Mouse (Mus musculus) G1E (cell line): ENCODE results near the gene Derl2. TPM values are rescaled to one million over a fixed set of nuclear protein-coding genes. Genes with fewer than 3 reads are reported as not detected.
A peak's percentile ranks its signal among the peaks of the same experiment; 100 is the strongest.

Experiments used
- ATAC-seq: 2 replicates; pipeline ENCODE4 v1.8.0; 2016; ENCODE audit warnings: mild to moderate bottlenecking; ENCODE audit not compliant: insufficient number of reproducible peaks, poor library complexity, low FRiP score, severe bottlenecking; ENCODE audit errors: extremely low read depth
- DNase-seq: peaks from one replicate; pipeline ENCODE4 v3.0.0; 2012; ENCODE audit warnings: low spot score
- H3K27me3 ChIP-seq: 2 replicates; pipeline ENCODE4 v1.6.1; 2012; ENCODE audit warnings: mild to moderate bottlenecking, low read length, inconsistent platforms; ENCODE audit not compliant: insufficient read depth
- H3K36me3 ChIP-seq: replicated peaks from 2 replicates; pipeline ENCODE3; 2012; ENCODE audit warnings: mild to moderate bottlenecking, inconsistent platforms
- H3K4me1 ChIP-seq: 2 replicates; pipeline ENCODE4 v1.6.1; 2012; ENCODE audit warnings: low read depth, low read length, inconsistent platforms, mixed read lengths; ENCODE audit not compliant: insufficient read depth
- H3K4me3 ChIP-seq: 2 replicates; pipeline ENCODE4 v1.5.1; 2012; ENCODE audit warnings: low read depth, mild to moderate bottlenecking, inconsistent platforms, low read length, moderate library complexity, mixed read lengths
- H3K9me3 ChIP-seq: replicated peaks from 2 replicates; pipeline ENCODE4 v1.6.1; 2012; ENCODE audit warnings: inconsistent platforms
- CTCF ChIP-seq: IDR thresholded peaks from 2 replicates; pipeline ENCODE4 v1.5.1; 2012; ENCODE audit warnings: low read depth, low read length, inconsistent platforms, mixed read lengths
- GATA1 ChIP-seq: IDR thresholded peaks from 2 replicates; pipeline ENCODE4 v1.6.1; 2012; ENCODE audit warnings: borderline replicate concordance, low read length, inconsistent platforms, mixed read lengths
- GATA2 ChIP-seq: IDR thresholded peaks from 2 replicates; pipeline ENCODE4 v1.6.1; 2012; ENCODE audit warnings: low read depth, low read length, inconsistent platforms, borderline replicate concordance
- POLR2AphosphoS5 ChIP-seq: IDR thresholded peaks from 2 replicates; pipeline ENCODE4 v1.6.1; 2012; ENCODE audit warnings: low read depth, low read length, inconsistent platforms; ENCODE audit not compliant: insufficient replicate concordance
- TAL1 ChIP-seq: conservative IDR thresholded peaks from 2 replicates; pipeline ENCODE4 v1.6.1; 2012; ENCODE audit warnings: low read depth, low read length, inconsistent platforms, mixed read lengths
- polyA plus RNA-seq: library from polyadenylated mRNA; stranded (reverse); fragments of >175 nt; gene quantifications from 2 replicates; pipeline ENCODE4 v1.2.3, GENCODE M21; 2012
- total RNA-seq, 2 experiments: library from RNA; stranded (forward) in 1 of 2; stranded (reverse) in 1 of 2; fragments of 200-1000 nt in 1 of 2; fragments of >200 nt in 1 of 2; fragmentation: Nextera tagmentation in 1 of 2; gene quantifications; 2 replicates each; pipeline ENCODE4 v1.2.3; 2014 to 2017

The Derl2 gene
- total and polyA plus RNA-seq, 3 experiments = 18.5 to 40.6 (median 27.2) TPM

GRCm38 (mm10) chr11:70973947-70974346 is 45.7 kb downstream of the Derl2 start:
- TF ChIP-seq GATA2 (no peak), TAL1 (no peak), CTCF (peak; percentile 33), POLR2AphosphoS5 (no peak), GATA1 (no peak)
- no peak for ATAC-seq
- Histone ChIP-seq H3K27me3 (no peaks in the 10 kb centered on the region), H3K36me3 (peaks cover 74% of the 10 kb centered on the region), H3K9me3 (peaks cover 4% of the 10 kb centered on the region; the same call in 1 of the 2 replicates), H3K4me1 (peaks cover 73% of the 10 kb centered on the region), H3K4me3 (no peak overlapping the region)
- DNase-seq = no peak

DNA sequence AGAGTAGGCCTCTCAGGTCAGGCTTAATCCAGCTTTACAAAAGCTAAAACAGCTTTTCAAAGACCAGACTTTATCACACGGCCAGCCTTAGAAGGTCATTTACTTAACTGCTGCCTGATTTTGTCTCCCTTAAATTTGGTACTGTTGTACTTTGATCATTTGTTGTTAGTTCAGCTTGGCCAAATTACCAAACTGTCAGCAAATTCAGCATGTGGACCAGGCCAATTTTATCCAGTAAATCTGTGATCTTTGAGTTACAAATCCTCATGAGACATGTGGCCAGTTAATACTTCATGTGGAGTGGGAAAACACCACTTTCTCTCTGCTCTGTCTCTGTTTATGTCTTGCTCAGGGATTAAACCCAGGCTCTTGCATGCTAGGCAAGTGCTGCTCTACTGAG is 47.1 kb downstream of the Derl2 start:
- ATAC-seq (no peak), DNase-seq (no peak)
- TF ChIP-seq CTCF = no peak
- no peak for TF ChIP-seq POLR2AphosphoS5
- TF ChIP-seq GATA2 = no peak
- TF ChIP-seq TAL1 = no peak
- TF ChIP-seq GATA1 = no peak
- H3K9me3 ChIP-seq = peaks cover 4% of the 10 kb centered on the region; the same call in 1 of the 2 replicates
- H3K36me3 ChIP-seq = peaks cover 67% of the 10 kb centered on the region
- peaks cover 67% of the 10 kb centered on the region for H3K4me1 ChIP-seq
- no peaks in the 10 kb centered on the region for H3K27me3 ChIP-seq
- no peak overlapping the region for H3K4me3 ChIP-seq

- H3K4me3 ChIP-seq = peak overlapping the region; percentile 97
- H3K9me3 ChIP-seq = peaks cover 4% of the 10 kb centered on the region; the same call in 1 of the 2 replicates
- peaks cover 53% of the 10 kb centered on the region for H3K4me1 ChIP-seq
- TF ChIP-seq TAL1 (peak; percentile 71), CTCF (no peak)
- peaks cover 60% of the 10 kb centered on the region for H3K36me3 ChIP-seq
- peak; percentile 78 for DNase-seq
- peak; percentile 61 for ATAC-seq
- no peaks in the 10 kb centered on the region for H3K27me3 ChIP-seq
Observed at GRCm38 (mm10) chr11:70970560-70971540, 48.8 kb downstream of the Derl2 start.

GRCm38 (mm10) chr11:70969821-70970559 is 49.7 kb downstream of the Derl2 start, which contains the start of the genes Nup88 and Rpain:
Nup88 (minus strand) TSS chr11:70969973.
Rpain (plus strand) TSS chr11:70970213.
- Histone ChIP-seq H3K27me3 (no peaks in the 10 kb centered on the region), H3K36me3 (peaks cover 60% of the 10 kb centered on the region), H3K4me3 (peak within 1 kb of the TSS; percentile 97), H3K4me1 (peaks cover 48% of the 10 kb centered on the region), H3K9me3 (peaks cover 4% of the 10 kb centered on the region; the same call in 1 of the 2 replicates)
- DNase-seq = peak; percentile 98
- ATAC-seq = peak; percentile 82
- TF ChIP-seq CTCF (no peak), GATA1 (no peak), TAL1 (no peak), POLR2AphosphoS5 (no peak), GATA2 (no peak)

DNA sequence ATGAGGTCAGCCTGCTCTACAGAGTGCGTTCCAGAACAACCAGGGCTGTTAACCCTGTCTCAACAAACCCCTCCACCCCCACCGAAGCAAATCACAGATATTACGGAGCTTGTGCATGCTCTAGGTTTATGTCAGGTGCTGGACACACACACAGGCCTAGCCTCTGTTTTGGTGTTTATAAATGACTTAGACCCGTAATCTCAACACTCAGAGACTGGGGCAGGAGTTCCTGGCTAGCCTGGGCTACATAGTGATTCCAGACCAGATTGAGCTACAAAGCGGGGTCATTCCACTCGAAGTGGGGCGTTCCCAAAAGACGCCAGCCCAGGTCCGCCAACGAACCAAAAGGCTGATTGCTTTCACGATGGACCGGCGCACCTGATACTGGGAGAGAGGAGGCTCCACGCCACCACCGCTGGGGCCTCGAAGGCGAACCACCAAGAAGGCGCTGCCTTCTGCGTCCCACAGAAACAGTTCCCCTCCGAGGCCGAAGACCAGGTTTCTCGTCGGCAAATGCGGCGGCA is 50.3 kb downstream of the Derl2 start:
- no peaks in the 10 kb centered on the region for H3K27me3 ChIP-seq
- DNase-seq (no peak), ATAC-seq (no peak)
- H3K4me1 ChIP-seq = peaks cover 46% of the 10 kb centered on the region
- no peak for TF ChIP-seq GATA1
- TF ChIP-seq TAL1 = no peak
- TF ChIP-seq CTCF = no peak
- TF ChIP-seq GATA2 = no peak
- TF ChIP-seq POLR2AphosphoS5 = no peak
- peaks cover 4% of the 10 kb centered on the region; the same call in 1 of the 2 replicates for H3K9me3 ChIP-seq
- peaks cover 60% of the 10 kb centered on the region for H3K36me3 ChIP-seq
- H3K4me3 ChIP-seq = peak overlapping the region; percentile 97

DNA sequence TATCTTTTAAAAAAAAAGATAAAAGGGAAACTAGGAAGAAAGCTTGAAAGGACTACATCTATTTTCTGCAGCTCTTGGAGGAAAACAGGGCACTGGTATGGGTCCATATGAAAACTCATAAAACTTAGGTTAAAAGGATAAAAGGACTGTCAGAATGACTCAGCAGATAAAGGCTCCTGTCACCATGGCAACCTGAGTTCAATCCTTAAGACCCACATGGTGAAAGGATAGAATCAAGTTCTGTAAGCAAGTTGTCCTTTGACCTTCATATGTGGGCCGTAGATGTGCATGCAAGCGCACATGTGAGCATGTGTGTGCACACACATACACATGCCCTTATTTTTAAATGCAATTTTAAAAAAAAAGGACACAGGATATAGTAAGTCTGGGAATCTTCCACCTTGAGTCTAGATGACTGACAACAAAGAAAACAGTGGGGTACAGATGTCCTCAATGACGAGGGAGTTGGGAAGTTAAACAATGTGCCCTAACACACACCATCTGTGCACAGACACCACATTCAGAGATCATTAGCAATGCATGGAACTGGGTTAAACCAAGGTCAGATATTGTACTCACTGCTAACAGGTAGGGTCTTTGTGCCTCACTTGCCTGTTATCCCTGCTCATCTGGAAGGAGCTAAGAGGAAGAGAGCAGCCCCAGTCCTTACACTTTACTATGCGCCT is 55.3 kb downstream of the Derl2 start:
- no peak for ATAC-seq
- Histone ChIP-seq H3K4me1 (peaks cover 27% of the 10 kb centered on the region), H3K4me3 (no peak overlapping the region)

More for the DNA sequence above, 55.3 kb downstream of the Derl2 start:
- Histone ChIP-seq H3K9me3 (no peaks in the 10 kb centered on the region), H3K36me3 (peaks cover 80% of the 10 kb centered on the region), H3K27me3 (no peaks in the 10 kb centered on the region)
- TF ChIP-seq TAL1 (no peak), GATA2 (no peak), POLR2AphosphoS5 (no peak), CTCF (no peak), GATA1 (no peak)
- no peak for DNase-seq
